Mouse (Mus musculus) monocyte, adult 5-6 weeks (primary cell): ENCODE results near the gene Rbm4b. TPM values are rescaled to one million over a fixed set of nuclear protein-coding genes. Genes with fewer than 3 reads are reported as not detected.
A peak's percentile ranks its signal among the peaks of the same experiment; 100 is the strongest.
"Not testable (repeated sequence)": the region's sequence is repeated elsewhere in the genome, so short reads cannot be mapped to it uniquely, and the experiment has no call there.

ENCODE experiments used
- ATAC-seq: fragments of 153-309, 156-312 bp; replicated peaks from 2 replicates; pipeline ENCODE4 v1.8.0; 2017; ENCODE audit warnings: mild to moderate bottlenecking; ENCODE audit not compliant: low TSS enrichment, insufficient number of reproducible peaks, severe bottlenecking, poor library complexity, low FRiP score
- total RNA-seq: library from RNA; stranded (forward); fragments of 200-1000, 200-491, 200-594 nt; gene quantifications from 3 replicates; pipeline ENCODE4 v1.2.3, GENCODE M21; 2017

Rbm4b gene
- total RNA-seq, 1 experiment from 2014 or later = 12.2 TPM

GRCm38 (mm10) chr19:4742229-4742628, 14.1 kb upstream of the Rbm4b start:
- no peak for ATAC-seq

GRCm38 (mm10) chr19:4743524-4743923, 12.8 kb upstream of the Rbm4b start:
- no peak for ATAC-seq

GRCm38 (mm10) chr19:4744026-4744425, 12.3 kb upstream of the Rbm4b start:
- ATAC-seq = no peak

- ATAC-seq = no peak
Measured at GRCm38 (mm10) chr19:4745057-4745456, 11.2 kb upstream of the Rbm4b start.

DNA sequence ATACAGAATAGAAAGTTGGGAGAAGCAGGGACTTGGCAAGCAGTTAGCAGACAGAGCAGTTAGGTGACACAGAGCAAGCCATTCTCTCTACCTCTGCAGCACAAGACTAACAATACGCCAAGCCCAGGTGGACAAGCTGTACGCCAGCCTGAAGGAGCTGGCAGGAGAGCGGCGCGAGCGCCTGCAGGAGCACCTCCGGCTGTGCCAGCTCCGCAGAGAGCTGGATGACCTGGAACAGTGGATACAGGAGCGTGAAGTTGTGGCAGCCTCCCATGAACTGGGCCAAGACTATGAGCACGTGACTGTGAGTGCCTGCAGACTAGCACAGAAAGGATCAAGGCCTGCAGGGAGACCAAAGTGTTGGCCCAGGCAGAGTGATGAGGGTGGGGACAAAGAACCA, 10.6 kb upstream of the Rbm4b start:
- no peak for ATAC-seq

DNA sequence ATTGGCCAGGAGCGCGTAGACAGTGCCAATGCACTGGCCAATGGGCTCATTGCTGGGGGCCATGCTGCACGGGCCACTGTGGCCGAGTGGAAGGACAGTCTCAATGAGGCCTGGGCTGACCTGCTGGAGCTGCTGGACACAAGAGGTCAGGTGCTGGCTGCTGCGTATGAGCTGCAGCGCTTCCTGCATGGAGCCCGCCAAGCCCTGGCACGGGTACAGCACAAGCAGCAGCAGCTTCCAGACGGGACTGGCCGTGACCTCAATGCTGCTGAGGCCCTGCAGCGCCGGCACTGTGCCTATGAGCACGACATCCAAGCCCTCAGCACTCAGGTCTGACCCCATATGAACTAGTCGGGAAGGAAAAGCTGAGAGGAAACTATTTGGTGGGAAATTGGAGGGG, 9.7 kb upstream of the Rbm4b start:
- ATAC-seq = no peak

GRCm38 (mm10) chr19:4747631-4748312, 8.5 kb upstream of the Rbm4b start:
- no peak for ATAC-seq

DNA sequence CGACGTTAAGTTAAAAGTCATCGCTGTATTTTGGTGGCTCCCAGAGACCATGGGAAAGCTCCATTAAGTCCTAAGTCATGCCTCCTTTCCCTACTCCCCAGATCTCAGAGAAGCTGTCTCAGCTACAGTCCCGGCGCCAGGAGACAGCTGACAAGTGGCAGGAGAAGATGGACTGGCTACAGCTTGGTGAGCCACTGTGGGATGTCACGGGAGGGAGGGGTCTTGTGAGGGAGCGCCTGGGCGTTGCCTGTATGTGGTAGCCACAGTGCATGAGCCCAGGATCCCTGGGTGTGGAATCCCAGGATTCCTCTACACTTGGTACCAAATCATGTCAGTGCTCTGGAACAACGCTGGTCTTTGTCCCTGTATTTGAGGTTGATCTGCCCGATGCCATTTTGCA, 7.8 kb upstream of the Rbm4b start:
- ATAC-seq = no peak

- ATAC-seq = no peak
Measured at GRCm38 (mm10) chr19:4749975-4750374, 6.3 kb upstream of the Rbm4b start.

GRCm38 (mm10) chr19:4755565-4756192, 618 bp upstream of the Rbm4b start:
- ATAC-seq = peak; percentile 89

GRCm38 (mm10) chr19:4756921-4757320, 624 bp downstream of the Rbm4b start:
- ATAC-seq = no peak

- not testable (repeated sequence) for ATAC-seq
Measured at GRCm38 (mm10) chr19:4760544-4760943, 4.2 kb downstream of the Rbm4b start.

DNA sequence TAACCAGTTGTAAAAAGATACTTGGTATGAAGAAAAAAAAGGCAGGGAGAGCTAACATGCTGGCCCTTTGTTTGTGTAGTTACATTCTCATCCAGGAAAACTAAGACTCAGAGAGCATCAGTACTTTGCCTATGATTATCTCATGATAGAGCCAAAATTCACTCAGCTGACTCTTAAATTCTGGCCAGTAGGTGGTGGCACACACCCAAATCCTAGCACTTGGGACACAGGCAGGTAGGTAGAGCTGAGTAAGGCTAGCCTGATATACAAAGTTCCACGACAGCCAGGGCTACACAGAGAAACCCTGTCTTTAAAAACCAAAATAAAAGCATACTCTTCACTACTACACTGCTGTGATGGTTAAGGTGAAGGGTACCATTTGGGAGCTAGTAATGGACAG, 6.6 kb downstream of the Rbm4b start:
- no peak for ATAC-seq

DNA sequence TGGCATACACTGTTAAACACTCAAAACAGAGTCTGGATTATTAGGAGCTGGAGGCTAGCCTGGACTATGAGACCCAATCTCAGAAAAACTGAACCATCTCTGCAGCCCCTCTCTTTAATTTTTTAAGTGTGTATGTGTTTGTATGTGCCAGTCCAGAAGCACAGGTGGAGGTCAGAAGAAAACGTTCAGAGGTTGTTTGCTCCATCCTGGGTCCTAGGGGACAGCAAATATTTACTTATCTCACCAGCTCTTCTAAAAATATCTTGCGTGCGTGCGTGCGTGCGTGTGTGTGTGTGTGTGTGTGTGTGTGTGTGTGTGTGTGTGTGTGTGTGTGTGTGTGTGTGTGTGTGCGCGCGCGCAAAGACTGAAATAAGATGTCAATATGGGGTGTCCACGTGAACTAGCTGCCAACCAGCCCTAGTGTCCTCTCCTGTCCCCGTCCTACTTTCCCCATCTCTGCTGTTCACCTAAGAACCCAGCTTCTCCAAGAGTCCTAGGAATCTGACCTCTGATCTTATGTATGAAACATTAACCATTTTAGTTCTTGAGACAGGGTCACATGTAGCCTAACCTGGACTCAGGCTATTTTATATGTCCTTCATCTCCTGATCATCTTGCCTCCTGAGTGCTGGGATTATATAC, 11.3 kb downstream of the Rbm4b start:
- no peak for ATAC-seq

DNA sequence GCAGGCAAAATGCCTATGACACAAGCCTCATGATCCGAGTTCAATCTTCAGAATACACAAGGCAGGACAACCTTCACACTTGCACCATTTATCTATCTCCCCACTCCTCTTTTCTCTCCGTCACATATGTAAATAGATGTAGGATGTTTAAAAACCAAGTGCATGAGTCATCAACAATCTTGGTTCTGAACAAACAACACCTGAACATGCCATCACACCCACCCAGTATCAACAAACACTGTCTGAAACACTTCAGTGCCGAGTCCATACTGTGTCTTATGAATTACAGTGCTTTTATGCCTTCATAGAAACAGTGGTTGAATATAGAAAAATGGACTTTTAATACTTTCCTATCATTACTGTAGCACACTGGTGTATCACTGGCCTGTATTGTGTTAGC, 16.5 kb downstream of the Rbm4b start:
- ATAC-seq = no peak

GRCm38 (mm10) chr19:4782891-4783290, 26.6 kb downstream of the Rbm4b start:
- ATAC-seq = no peak

DNA sequence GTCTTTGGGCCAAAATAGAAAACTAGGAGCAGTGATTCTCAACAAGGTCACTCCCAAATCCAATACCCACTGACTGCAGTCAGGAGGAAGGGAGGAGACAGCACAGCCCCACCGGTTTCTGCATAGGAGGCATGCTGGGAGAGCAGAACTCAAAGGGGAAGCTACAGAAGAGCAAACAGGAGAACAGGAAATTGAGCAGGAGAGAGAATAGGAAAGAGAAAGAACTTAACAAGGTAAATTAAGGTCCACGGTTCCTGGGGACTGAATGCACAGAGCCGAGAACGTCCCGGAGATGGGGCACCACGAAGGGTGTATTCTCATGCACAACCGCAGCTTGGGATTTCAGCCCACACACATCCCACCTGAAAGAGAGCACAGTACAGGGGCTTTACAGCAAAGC, 28.9 kb downstream of the Rbm4b start:
- no peak for ATAC-seq

DNA sequence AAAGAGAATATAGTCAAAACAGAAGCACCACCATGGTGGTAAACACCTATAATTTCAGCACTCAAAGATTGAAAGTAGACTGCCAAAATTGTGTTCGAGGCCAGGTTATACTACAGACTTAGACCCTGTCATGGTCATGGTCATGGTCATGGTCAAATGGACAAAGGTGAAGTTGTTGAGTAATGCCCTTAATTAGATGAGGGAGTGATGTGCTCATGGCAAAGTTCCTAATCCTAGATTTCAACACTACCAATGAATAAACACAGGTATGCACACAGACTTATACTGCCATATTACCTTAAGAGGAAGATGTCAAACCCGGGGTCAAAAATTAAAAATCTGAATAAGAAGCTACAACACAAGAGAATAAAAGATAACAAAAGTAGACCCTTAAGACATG, 30.0 kb downstream of the Rbm4b start:
- no peak for ATAC-seq

GRCm38 (mm10) chr19:4793281-4793830, 37.1 kb downstream of the Rbm4b start:
- ATAC-seq = no peak
